Mouse (Mus musculus): ENCODE measurements around the gene Acbd7.

DNA sequence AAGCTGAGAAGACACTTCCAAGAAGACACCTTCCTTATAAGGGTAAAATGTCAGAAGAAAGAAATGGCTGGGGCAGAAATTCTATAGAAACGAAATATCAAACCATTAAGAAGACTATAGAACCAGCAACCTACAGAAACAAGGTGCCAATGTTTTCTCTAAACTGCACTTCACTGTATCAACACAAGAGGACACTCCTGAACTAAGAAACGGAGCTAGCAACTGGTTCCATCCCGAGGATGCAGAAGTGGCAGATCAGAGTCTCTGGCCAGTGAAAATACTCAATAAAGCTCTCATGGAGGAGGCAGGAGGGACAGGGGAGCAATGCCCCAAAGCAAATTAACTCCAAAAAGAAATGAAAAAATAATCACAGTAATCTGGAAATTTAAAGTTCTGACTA lies 13.0 kb downstream of the Acbd7 start:
- TF ChIP-seq CTCF (IDR thresholded peaks at IDR 0.05; ENCODE audit: low read depth, low read length) (peak; percentile 53), POLR2A (IDR thresholded peaks at IDR 0.05; ENCODE audit: extremely low read depth, insufficient read depth, low read length) (no peak)

Data from liver, adult 2 months (tissue).